In genomic region chr2:9681691-9682152, GRCm38 (mm10) we compare ENCODE assay signal across 11 mouse cellular contexts.
DNase-seq lines count a peak whose midpoint lies in the region; ATAC-seq and TF ChIP-seq lines count a peak whose summit lies in the region.
"Had no signal": no experiment of that assay in that cellular context is flagged by ENCODE, and none has a peak within 500 bp of the region (broad histone marks: within the 10 kb centered on the region; RNA-seq: fewer than 3 reads in every experiment).

No protein-coding gene starts in this region.

- no peak overlapping the region for H3K9ac ChIP-seq in liver, adult 2 months (ENCODE audit: low read depth, low read length)
- H3K9ac ChIP-seq in liver, embryonic 12.5 days, result no peak overlapping the region
- H3K9ac ChIP-seq in heart, embryonic 12.5 days, result no peak overlapping the region
- H3K9ac ChIP-seq: kidney, embryonic 15.5 days had no signal

- H3K4me3 ChIP-seq in liver, adult 2 months (ENCODE audit: insufficient read depth, low read depth, low read length), result no peak overlapping the region
- no peak overlapping the region for H3K4me3 ChIP-seq in liver, embryonic 12.5 days
- H3K4me3 ChIP-seq in heart, embryonic 12.5 days, result no peak overlapping the region
- H3K4me3 ChIP-seq: kidney, embryonic 15.5 days had no signal

- H3K27ac ChIP-seq in liver, adult 2 months (replicated peaks; ENCODE audit: insufficient read depth, low read depth, low read length), result no peak overlapping the region
- H3K27ac ChIP-seq in liver, embryonic 12.5 days, result no peak overlapping the region
- peak overlapping the region; percentile 68; the same call in 1 of the 2 replicates for H3K27ac ChIP-seq in heart, embryonic 12.5 days (ENCODE audit: poor library complexity, severe bottlenecking)
- H3K27ac ChIP-seq: kidney, embryonic 15.5 days had no signal

- no peak for TF ChIP-seq POLR2A in liver, adult 2 months (IDR thresholded peaks at IDR 0.05; ENCODE audit: extremely low read depth, insufficient read depth, low read length)

- H3K79me2 ChIP-seq in liver, adult 2 months (ENCODE audit: control insufficient read depth, insufficient read depth, low read length), result no peaks in the 10 kb centered on the region

- H3K36me3 ChIP-seq in liver, adult 2 months (ENCODE audit: control insufficient read depth, insufficient read depth, low read length), result no peaks in the 10 kb centered on the region
- no peaks in the 10 kb centered on the region for H3K36me3 ChIP-seq in liver, embryonic 12.5 days
- H3K36me3 ChIP-seq in heart, embryonic 12.5 days, result no peaks in the 10 kb centered on the region
- H3K36me3 ChIP-seq: kidney, embryonic 15.5 days had no signal

- ATAC-seq in liver, embryonic 12.5 days, result no peak
- ATAC-seq in heart, embryonic 12.5 days (ENCODE audit: insufficient number of reproducible peaks, low FRiP score), result no peak

- H3K4me1 ChIP-seq in liver, adult 2 months (ENCODE audit: control insufficient read depth, insufficient read depth, low read length), result no peaks in the 10 kb centered on the region
- no peaks in the 10 kb centered on the region for H3K4me1 ChIP-seq in liver, embryonic 12.5 days
- H3K4me1 ChIP-seq in heart, embryonic 12.5 days (replicated peaks), result no peaks in the 10 kb centered on the region
- H3K4me1 ChIP-seq: kidney, embryonic 15.5 days had no signal

- intact Hi-C loops in left cerebral cortex, postnatal 14 days (cut with DNase I), result no loop called here

- 57% methylated on average over 7 of the region's 7 CpGs for WGBS in liver, adult 2 months
- 14% methylated on average over 7 of the region's 7 CpGs for WGBS in liver, embryonic 12.5 days (ENCODE audit: insufficient replicate concordance)
- WGBS in heart, embryonic 12.5 days, result 33% methylated on average over 7 of the region's 7 CpGs

- peak; percentile 7 for DNase-seq in liver, adult 2 months (ENCODE audit: extremely low read depth, low read depth, low spot score)
- peak; percentile 45 for DNase-seq in lung, postnatal 10 days
- peak; percentile 65 to 75 for DNase-seq in thymus, postnatal 36 days
- no peak for DNase-seq in layer of hippocampus, postnatal 10 days (ENCODE audit: low spot score in 2 of 2)
- no peak for DNase-seq in left cerebral cortex, postnatal 14 days (ENCODE audit: low spot score in 2 of 2)
- DNase-seq in adrenal gland, adult 18-20 months (ENCODE audit: low spot score in 2 of 2), result no peak
- DNase-seq: cerebellum, adult 11-12 months had no signal

- H3K4me2 ChIP-seq in liver, embryonic 12.5 days, result no peak overlapping the region
- 0 out of 2 replicates have a peak overlapping the region, but pooled peaks have one; percentile 24 for H3K4me2 ChIP-seq in heart, embryonic 12.5 days
- H3K4me2 ChIP-seq: kidney, embryonic 15.5 days; midbrain, embryonic 11.5 days had no signal

- no peaks in the 10 kb centered on the region for H3K27me3 ChIP-seq in liver, adult 2 months (ENCODE audit: control insufficient read depth, insufficient read depth, low read length)
- no peaks in the 10 kb centered on the region for H3K27me3 ChIP-seq in liver, embryonic 12.5 days (replicated peaks)
- no peaks in the 10 kb centered on the region for H3K27me3 ChIP-seq in heart, embryonic 12.5 days (replicated peaks)
- H3K27me3 ChIP-seq: kidney, embryonic 15.5 days had no signal

- no peak for TF ChIP-seq CTCF in liver, adult 2 months (IDR thresholded peaks at IDR 0.05; ENCODE audit: low read depth, low read length)

- H3K9me3 ChIP-seq in liver, embryonic 12.5 days (replicated peaks), result no peaks in the 10 kb centered on the region
- no peaks in the 10 kb centered on the region for H3K9me3 ChIP-seq in heart, embryonic 12.5 days (replicated peaks)
- H3K9me3 ChIP-seq: kidney, embryonic 15.5 days had no signal

Comparison
In these comparisons a context has a peak if more than half of its experiments do, and no peak if none do; other contexts are left out.
1. DNase-seq: peak in liver, adult 2 months (single experiment), lung, postnatal 10 days (single experiment) and thymus, postnatal 36 days (2 of 2); none in layer of hippocampus, postnatal 10 days (0 of 2), left cerebral cortex, postnatal 14 days (0 of 2) and adrenal gland, adult 18-20 months (0 of 2).